Mouse (Mus musculus) erythroblast, embryonic 14.5 days (primary cell): ENCODE results near the gene Ap1s3.

Experiments
- GATA1 ChIP-seq: IDR thresholded peaks from 2 replicates; pipeline ENCODE4 v1.6.1; 2012; ENCODE audit warnings: low read length, inconsistent platforms, mixed read lengths
- TAL1 ChIP-seq: IDR thresholded peaks from 3 replicates; pipeline ENCODE4 v1.6.1; 2012; ENCODE audit warnings: low read length, inconsistent platforms, mixed read lengths

DNA sequence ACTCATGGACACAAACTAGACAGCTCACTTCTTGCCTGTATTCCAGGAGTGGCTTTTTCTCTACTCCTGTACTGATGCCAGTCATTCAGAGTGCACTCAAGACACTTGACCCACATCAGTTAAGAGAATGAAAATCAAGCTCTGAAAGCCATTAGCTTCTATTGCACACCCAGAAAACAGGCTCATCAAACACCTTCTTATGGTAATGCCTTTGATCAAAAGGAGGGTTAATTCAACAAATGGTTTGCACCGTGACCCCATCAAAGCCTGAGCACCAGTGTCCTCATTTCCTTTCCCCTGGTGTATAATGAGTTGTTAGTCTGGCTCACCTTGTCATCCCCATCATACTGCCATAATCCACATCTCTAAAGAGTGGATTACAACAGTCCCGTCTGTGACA, 69.3 kb downstream of the Ap1s3 start:
- TF ChIP-seq GATA1: no peak
- no peak for TF ChIP-seq TAL1
